Mouse (Mus musculus) MEL (cell line): ENCODE data around the gene Arhgap42. TPM values are rescaled to one million over a fixed set of nuclear protein-coding genes. Genes with fewer than 3 reads are reported as not detected.

Experiments
- DNase-seq: peaks from one replicate; pipeline ENCODE4 v3.0.0; 2011; ENCODE audit warnings: low read depth, low spot score
- H3K27ac ChIP-seq: 2 replicates; pipeline ENCODE4 v1.5.1; 2012; ENCODE audit warnings: low read depth, mild to moderate bottlenecking, control low read depth, low read length, moderate library complexity; ENCODE audit not compliant: control insufficient read depth
- H3K27me3 ChIP-seq, 2 experiments: fragments of 150-350 bp in 1 of 2; sonication (generic) in 1 of 2; 2 replicates each; pipeline ENCODE4 v1.6.1; 2012; ENCODE audit warnings: low read length in 2 of 2, mild to moderate bottlenecking in 2 of 2, improper control_type of control experiment in 1 of 2, moderate library complexity in 1 of 2; ENCODE audit not compliant: insufficient read depth in 2 of 2, control insufficient read depth in 1 of 2
- H3K36me3 ChIP-seq, 2 experiments: 2 replicates each; pipeline ENCODE4 v1.6.1; 2012 to 2014; ENCODE audit warnings: low read length in 2 of 2, improper control_type of control experiment in 1 of 2, inconsistent platforms in 1 of 2, mild to moderate bottlenecking in 1 of 2; ENCODE audit not compliant: insufficient read depth in 2 of 2, control insufficient read depth in 1 of 2
- H3K4me1 ChIP-seq, 2 experiments: fragments of 150-350 bp in 1 of 2; sonication (generic) in 1 of 2; 2 replicates each; pipeline ENCODE4 v1.6.1; 2012; ENCODE audit warnings: low read length in 2 of 2, improper control_type of control experiment in 1 of 2, mild to moderate bottlenecking in 1 of 2; ENCODE audit not compliant: insufficient read depth in 2 of 2, control insufficient read depth in 1 of 2
- H3K4me3 ChIP-seq, 2 experiments: fragments of 150-350 bp in 1 of 2; sonication (generic) in 1 of 2; 2 replicates each; pipeline ENCODE4 v1.5.1; 2012; ENCODE audit warnings: low read depth in 2 of 2, low read length in 2 of 2, mild to moderate bottlenecking in 2 of 2, moderate library complexity in 2 of 2, control low read depth in 1 of 2, improper control_type of control experiment in 1 of 2; ENCODE audit not compliant: control insufficient read depth in 1 of 2, insufficient read depth in 1 of 2
- H3K79me2 ChIP-seq: 2 replicates; pipeline ENCODE4 v1.6.1; 2012; ENCODE audit warnings: mild to moderate bottlenecking, low read length, moderate library complexity; ENCODE audit not compliant: control insufficient read depth, poor library complexity, insufficient read depth
- H3K9ac ChIP-seq: 2 replicates; pipeline ENCODE4 v1.6.1; 2012; ENCODE audit warnings: low read depth, mild to moderate bottlenecking, control low read depth, low read length, moderate library complexity; ENCODE audit not compliant: control insufficient read depth, poor library complexity, severe bottlenecking
- H3K9me3 ChIP-seq: fragments of 150-350 bp; sonication (generic); replicated peaks from 2 replicates; pipeline ENCODE4 v1.6.1; 2012; ENCODE audit warnings: mild to moderate bottlenecking, low read length, improper control_type of control experiment, moderate library complexity; ENCODE audit not compliant: insufficient read depth
- BHLHE40 ChIP-seq: IDR thresholded peaks from 2 replicates; pipeline ENCODE4 v1.6.1; 2012; ENCODE audit warnings: low read depth, mild to moderate bottlenecking, inconsistent platforms, low read length, improper control_type of control experiment, borderline replicate concordance
- CHD2 ChIP-seq: IDR thresholded peaks from 2 replicates; pipeline ENCODE4 v1.6.1; 2011; ENCODE audit warnings: low read length, improper control_type of control experiment
- E2F4 ChIP-seq: IDR thresholded peaks from 2 replicates; pipeline ENCODE4 v1.6.1; 2011; ENCODE audit warnings: low read depth, low read length, improper control_type of control experiment, borderline replicate concordance
- ELF1 ChIP-seq: IDR thresholded peaks from 2 replicates; pipeline ENCODE4 v1.6.1; 2014; ENCODE audit warnings: low read depth, mild to moderate bottlenecking, inconsistent platforms, low read length, improper control_type of control experiment, moderate library complexity
- EP300 ChIP-seq, 2 experiments: IDR thresholded peaks; 2 replicates each; pipeline ENCODE4 v1.6.1; 2011; ENCODE audit warnings: improper control_type of control experiment in 2 of 2, low read length in 2 of 2, low read depth in 1 of 2, mild to moderate bottlenecking in 1 of 2
- ETS1 ChIP-seq: IDR thresholded peaks from 2 replicates; pipeline ENCODE4 v1.6.1; 2012; ENCODE audit warnings: low read depth, mild to moderate bottlenecking, inconsistent platforms, low read length, improper control_type of control experiment, moderate library complexity
- GABPA ChIP-seq: IDR thresholded peaks from 2 replicates; pipeline ENCODE4 v1.6.1; 2012; ENCODE audit warnings: low read depth, mild to moderate bottlenecking, inconsistent platforms, low read length, improper control_type of control experiment, moderate library complexity
- GATA1 ChIP-seq: IDR thresholded peaks from 2 replicates; pipeline ENCODE4 v1.6.1; 2011; ENCODE audit warnings: low read depth, low read length, improper control_type of control experiment
- HCFC1 ChIP-seq: IDR thresholded peaks from 2 replicates; pipeline ENCODE4 v1.6.1; 2012; ENCODE audit warnings: low read depth, mild to moderate bottlenecking, inconsistent platforms, low read length, improper control_type of control experiment, moderate library complexity
- KAT2A ChIP-seq: conservative IDR thresholded peaks from 2 replicates; pipeline ENCODE4 v1.6.1; 2012; ENCODE audit warnings: low read depth, low read length, improper control_type of control experiment, inconsistent platforms
- MAFK ChIP-seq: IDR thresholded peaks from 2 replicates; pipeline ENCODE4 v1.6.1; 2011; ENCODE audit warnings: low read depth, mild to moderate bottlenecking, low read length, improper control_type of control experiment, borderline replicate concordance
- MAX ChIP-seq: IDR thresholded peaks from 2 replicates; pipeline ENCODE4 v1.6.1; 2011; ENCODE audit warnings: low read length, improper control_type of control experiment
- MXI1 ChIP-seq: IDR thresholded peaks from 2 replicates; pipeline ENCODE4 v1.6.1; 2011; ENCODE audit warnings: mild to moderate bottlenecking, low read depth, low read length, improper control_type of control experiment
- MYB ChIP-seq: IDR thresholded peaks from 2 replicates; pipeline ENCODE4 v1.6.1; 2011; ENCODE audit warnings: mild to moderate bottlenecking, low read depth, low read length, improper control_type of control experiment
- NELFE ChIP-seq: IDR thresholded peaks from 2 replicates; pipeline ENCODE4 v1.6.1; 2011; ENCODE audit warnings: low read depth, low read length, improper control_type of control experiment
- NRF1 ChIP-seq: IDR thresholded peaks from 2 replicates; pipeline ENCODE4 v1.6.1; 2014; ENCODE audit warnings: low read depth, mild to moderate bottlenecking, inconsistent platforms, low read length, improper control_type of control experiment, moderate library complexity; ENCODE audit not compliant: poor library complexity, insufficient read depth, severe bottlenecking
- POLR2A ChIP-seq, 2 experiments: IDR thresholded peaks; 2 replicates each; pipeline ENCODE4 v1.6.1; 2011 to 2012; ENCODE audit warnings: low read length in 2 of 2, mild to moderate bottlenecking in 2 of 2, control low read depth in 1 of 2, improper control_type of control experiment in 1 of 2, low read depth in 1 of 2, moderate library complexity in 1 of 2; ENCODE audit not compliant: control insufficient read depth in 1 of 2, insufficient read depth in 1 of 2, poor library complexity in 1 of 2
- POLR2AphosphoS5 ChIP-seq: IDR thresholded peaks from 2 replicates; pipeline ENCODE4 v1.6.1; 2012; ENCODE audit warnings: low read depth, borderline replicate concordance, mild to moderate bottlenecking, inconsistent platforms, low read length, moderate library complexity, mixed read lengths
- SIN3A ChIP-seq: IDR thresholded peaks from 2 replicates; pipeline ENCODE4 v1.6.1; 2012; ENCODE audit warnings: low read length, improper control_type of control experiment, inconsistent platforms
- SMC3 ChIP-seq: IDR thresholded peaks from 2 replicates; pipeline ENCODE4 v1.6.1; 2011; ENCODE audit warnings: low read depth, low read length, improper control_type of control experiment
- TAL1 ChIP-seq: IDR thresholded peaks from 2 replicates; pipeline ENCODE4 v1.6.1; 2012; ENCODE audit warnings: mild to moderate bottlenecking, inconsistent platforms, low read length, moderate library complexity, mixed read lengths
- TBP ChIP-seq: IDR thresholded peaks from 2 replicates; pipeline ENCODE4 v1.8.0; 2011; ENCODE audit warnings: low read depth, low read length, improper control_type of control experiment
- UBTF ChIP-seq: IDR thresholded peaks from 2 replicates; pipeline ENCODE4 v1.6.1; 2012; ENCODE audit warnings: low read depth, mild to moderate bottlenecking, inconsistent platforms, low read length, improper control_type of control experiment, moderate library complexity, borderline replicate concordance; ENCODE audit not compliant: insufficient read depth
- USF1 ChIP-seq: IDR thresholded peaks from 2 replicates; pipeline ENCODE4 v1.6.1; 2014; ENCODE audit warnings: low read depth, mild to moderate bottlenecking, inconsistent platforms, low read length, improper control_type of control experiment, moderate library complexity
- USF2 ChIP-seq, 2 experiments: IDR thresholded peaks; 2 replicates each; pipeline ENCODE4 v1.6.1; 2011 to 2012; ENCODE audit warnings: improper control_type of control experiment in 2 of 2, low read length in 2 of 2, borderline replicate concordance in 1 of 2, inconsistent platforms in 1 of 2, low read depth in 1 of 2, mild to moderate bottlenecking in 1 of 2; ENCODE audit not compliant: insufficient read depth in 1 of 2
- ZC3H11A ChIP-seq: IDR thresholded peaks from 2 replicates; pipeline ENCODE4 v1.6.1; 2012; ENCODE audit warnings: low read depth, mild to moderate bottlenecking, inconsistent platforms, low read length, improper control_type of control experiment
- ZKSCAN1 ChIP-seq: IDR thresholded peaks from 2 replicates; pipeline ENCODE4 v1.6.1; 2012; ENCODE audit warnings: low read depth, mild to moderate bottlenecking, inconsistent platforms, low read length, improper control_type of control experiment, moderate library complexity
- ZMIZ1 ChIP-seq: IDR thresholded peaks from 2 replicates; pipeline ENCODE4 v1.6.1; 2012; ENCODE audit warnings: low read depth, mild to moderate bottlenecking, inconsistent platforms, low read length, improper control_type of control experiment, moderate library complexity
- polyA plus RNA-seq, 2 experiments: library from polyadenylated mRNA; stranded (reverse) in 1 of 2; unstranded in 1 of 2; fragments of >175 nt in 1 of 2; fragments of >200 nt in 1 of 2; gene quantifications; 2 replicates each; pipeline versions ENCODE4 v1.2.1 to v1.2.4; 2012; ENCODE audit warnings: low replicate concordance in 2 of 2, low read depth in 1 of 2; ENCODE audit not compliant: insufficient read length in 2 of 2, insufficient read depth in 1 of 2, missing spikeins in 1 of 2
- total RNA-seq: library from RNA; depleted of rRNA; stranded (reverse); fragments of 300-350 nt; gene quantifications from 2 replicates; pipeline ENCODE4 v1.2.3, GENCODE M21; 2012

Gene Arhgap42
- total and polyA plus RNA-seq, 3 experiments: not detected

GRCm38 (mm10) chr9:9037017-9037671 is 201.8 kb downstream of the Arhgap42 start:
- Histone ChIP-seq H3K27me3 (no peaks in the 10 kb centered on the region), H3K4me3 (no peak overlapping the region), H3K9ac (no peak overlapping the region), H3K36me3 (no peaks in the 10 kb centered on the region), H3K4me1 (no peaks in the 10 kb centered on the region), H3K9me3 (no peaks in the 10 kb centered on the region; the same call in 1 of the 2 replicates), H3K79me2 (no peaks in the 10 kb centered on the region), H3K27ac (no peak overlapping the region)
- DNase-seq: no peak
- TF ChIP-seq SIN3A (no peak), MAFK (no peak), USF2 (IDR thresholded peaks at IDR 0.05; ENCODE audit: borderline replicate concordance in 1 of 2, insufficient read depth in 1 of 2, low read depth in 1 of 2, low read length in 2 of 2) (no peak), EP300 (IDR thresholded peaks at IDR 0.05; ENCODE audit: low read depth in 1 of 2, low read length in 2 of 2) (no peak), SMC3 (no peak), MXI1 (no peak), CHD2 (no peak), MYB (no peak), TBP (no peak), GABPA (no peak), E2F4 (no peak), UBTF (no peak), MAX (no peak), GATA1 (no peak), HCFC1 (no peak), NELFE (no peak), USF1 (no peak), POLR2AphosphoS5 (no peak), NRF1 (no peak), KAT2A (no peak)

GRCm38 (mm10) chr9:9027904-9028303 is 211.0 kb downstream of the Arhgap42 start:
- TF ChIP-seq MYB (no peak), NELFE (no peak), NRF1 (no peak), POLR2A (IDR thresholded peaks at IDR 0.05; ENCODE audit: control insufficient read depth in 1 of 2, insufficient read depth in 1 of 2, low read depth in 1 of 2, low read length in 2 of 2, poor library complexity in 1 of 2) (no peak), UBTF (no peak), E2F4 (no peak), CHD2 (no peak), ETS1 (no peak), ZKSCAN1 (no peak), TBP (no peak), TAL1 (no peak), GATA1 (no peak), BHLHE40 (no peak), SMC3 (no peak), ZMIZ1 (no peak), USF2 (IDR thresholded peaks at IDR 0.05; ENCODE audit: borderline replicate concordance in 1 of 2, insufficient read depth in 1 of 2, low read depth in 1 of 2, low read length in 2 of 2) (no peak), ZC3H11A (no peak), ELF1 (no peak), HCFC1 (no peak)

More at GRCm38 (mm10) chr9:9027904-9028303, 211.0 kb downstream of the Arhgap42 start:
- no peaks in the 10 kb centered on the region for H3K27me3 ChIP-seq
- no peaks in the 10 kb centered on the region for H3K4me1 ChIP-seq
- H3K79me2 ChIP-seq: no peaks in the 10 kb centered on the region
- H3K27ac ChIP-seq: no peak overlapping the region
- H3K9me3 ChIP-seq: no peaks in the 10 kb centered on the region; the same call in 1 of the 2 replicates
- H3K9ac ChIP-seq: no peak overlapping the region
- H3K4me3 ChIP-seq: no peak overlapping the region
- no peak for DNase-seq
- no peaks in the 10 kb centered on the region for H3K36me3 ChIP-seq
